Mouse (Mus musculus): ENCODE measurements around the gene Sdccag8.
"Not testable (repeated sequence)": the region's sequence is repeated elsewhere in the genome, so short reads cannot be mapped to it uniquely, and the experiment has no call there.

The Sdccag8 gene

DNA sequence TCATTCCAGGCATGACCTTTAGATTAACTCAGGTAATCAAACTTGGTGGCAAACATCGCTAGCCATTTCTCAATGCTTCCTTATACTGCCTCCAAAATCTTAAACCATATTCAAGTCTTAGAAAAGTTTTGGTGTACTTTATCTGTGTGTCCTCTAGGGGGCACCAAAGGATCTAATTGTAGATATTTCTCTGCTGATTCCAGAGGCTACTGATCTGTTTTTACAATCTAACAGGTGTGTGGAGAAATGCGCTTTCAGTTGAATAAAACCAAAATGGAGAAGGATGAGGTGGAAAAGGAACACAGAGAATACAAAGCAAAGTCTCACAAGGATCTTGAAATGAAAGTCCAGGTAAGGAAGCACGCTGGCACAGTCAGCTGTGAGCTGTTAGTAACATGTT lies 63.3 kb downstream of the Sdccag8 start:
- DNase-seq (ENCODE audit: low spot score), result peak; percentile 77

DNA sequence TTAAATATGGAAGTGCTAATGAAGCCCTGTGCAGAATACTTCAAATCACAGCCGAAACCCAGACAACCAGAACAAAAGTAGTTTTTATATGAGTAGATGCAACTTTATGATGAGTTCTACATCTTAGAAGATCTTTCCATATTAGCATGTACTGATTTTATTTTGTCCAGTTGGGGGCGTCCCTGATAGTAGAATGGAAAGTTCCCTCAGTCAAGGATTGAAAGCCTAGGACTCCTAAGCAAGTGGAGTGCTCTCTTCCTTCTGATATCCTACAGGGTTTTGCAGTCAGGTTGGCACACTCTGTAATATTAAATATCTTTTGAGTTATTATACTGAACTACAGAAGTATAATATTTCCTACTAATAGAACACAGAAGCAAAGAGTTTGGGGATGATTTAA lies 64.5 kb downstream of the Sdccag8 start:
- peak; percentile 32 for DNase-seq (ENCODE audit: low spot score)

DNA sequence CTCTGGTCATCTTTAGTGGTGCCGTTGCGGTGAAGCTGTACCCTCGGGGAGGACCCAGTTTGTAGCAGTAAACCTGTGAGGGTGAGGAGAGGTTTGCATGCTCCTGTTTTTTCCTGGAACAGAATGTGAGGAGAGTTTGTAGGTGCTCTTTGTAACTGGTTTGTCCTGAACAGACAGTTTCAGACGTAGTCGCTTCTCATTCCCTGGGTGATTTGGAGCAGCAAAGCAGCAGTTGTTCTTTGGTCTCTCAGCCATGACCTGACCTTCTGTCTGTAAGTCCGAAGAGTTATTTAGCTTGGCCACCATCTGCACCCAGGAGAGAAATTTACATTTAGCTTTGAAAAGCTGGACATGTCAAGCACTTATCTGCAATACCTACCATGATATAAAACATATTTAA lies 65.2 kb downstream of the Sdccag8 start:
- DNase-seq (ENCODE audit: low spot score), result no peak

DNA sequence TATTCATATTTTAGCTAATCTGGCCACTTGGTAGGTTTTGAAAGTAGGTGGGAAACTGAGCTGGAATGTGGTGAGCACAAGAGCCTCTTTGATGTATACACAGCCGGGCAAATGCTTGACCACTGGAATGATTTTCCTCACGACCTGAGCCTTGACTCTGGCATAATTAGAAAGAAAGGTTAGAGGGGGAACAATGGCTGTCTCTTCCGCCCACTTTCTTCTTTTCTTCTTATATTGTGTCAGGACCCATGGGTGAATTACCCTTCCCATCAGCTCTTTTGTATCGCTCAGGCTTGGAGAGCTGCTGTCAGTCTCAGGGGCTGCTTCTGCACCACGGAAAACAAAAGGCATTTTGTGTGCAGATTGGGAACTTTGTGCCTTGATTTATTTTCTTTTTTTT lies 65.6 kb downstream of the Sdccag8 start:
- DNase-seq (ENCODE audit: low spot score), result no peak

DNA sequence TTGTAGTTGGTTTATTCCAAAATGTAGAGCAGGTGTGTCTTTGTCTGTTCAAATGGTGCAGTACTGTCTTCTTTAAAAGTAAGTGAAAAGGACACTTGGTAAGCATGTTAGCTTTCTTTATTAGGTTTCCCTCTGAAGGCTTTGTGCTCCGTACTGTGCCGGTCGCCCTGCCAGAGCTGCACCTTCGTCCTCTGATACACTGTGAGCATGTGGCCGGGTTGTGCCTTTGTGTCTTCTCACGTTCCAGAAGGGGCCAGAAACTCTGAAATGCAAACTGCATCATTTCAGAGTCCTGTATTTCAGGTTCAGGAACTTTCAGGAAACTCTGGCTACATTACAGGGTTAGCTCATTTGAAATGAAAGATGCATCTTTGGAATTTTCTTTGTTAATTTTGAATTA lies 66.5 kb downstream of the Sdccag8 start:
- DNase-seq (ENCODE audit: low spot score), result no peak

DNA sequence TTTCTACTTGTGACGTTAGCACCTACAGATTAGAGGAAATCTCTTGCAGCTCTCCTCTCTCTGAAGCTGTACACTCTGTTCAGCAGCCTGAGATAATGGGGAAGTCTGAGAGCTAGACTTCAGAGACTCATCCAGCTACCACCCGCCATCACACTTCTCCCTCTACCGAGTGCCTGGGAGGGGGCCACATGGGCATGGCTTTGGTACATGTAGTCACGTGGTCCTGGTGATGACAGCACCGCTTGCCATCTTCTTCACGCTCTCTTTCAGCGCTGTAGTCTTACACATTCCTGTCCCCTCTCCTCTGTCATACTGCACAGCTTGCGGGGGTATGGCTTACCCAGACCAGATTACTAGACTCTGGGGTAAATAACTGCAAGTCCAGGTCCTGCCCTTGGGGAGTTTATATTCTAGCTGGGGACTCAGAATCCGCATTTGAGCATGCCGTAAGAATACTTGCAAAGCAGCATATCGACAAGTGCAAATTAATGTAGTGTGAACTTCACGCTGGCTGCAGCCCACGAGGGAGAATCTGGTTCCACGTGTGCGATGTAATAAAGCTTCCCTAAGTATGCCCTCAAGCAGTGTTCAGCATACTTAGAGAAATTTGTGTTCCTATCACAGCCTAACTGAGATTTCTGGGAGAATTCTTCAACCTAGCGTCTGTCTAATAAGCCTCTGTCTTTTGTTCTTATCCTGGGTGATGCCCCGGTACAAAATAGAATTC lies 70.9 kb downstream of the Sdccag8 start:
- no peak for DNase-seq (ENCODE audit: low spot score)

DNA sequence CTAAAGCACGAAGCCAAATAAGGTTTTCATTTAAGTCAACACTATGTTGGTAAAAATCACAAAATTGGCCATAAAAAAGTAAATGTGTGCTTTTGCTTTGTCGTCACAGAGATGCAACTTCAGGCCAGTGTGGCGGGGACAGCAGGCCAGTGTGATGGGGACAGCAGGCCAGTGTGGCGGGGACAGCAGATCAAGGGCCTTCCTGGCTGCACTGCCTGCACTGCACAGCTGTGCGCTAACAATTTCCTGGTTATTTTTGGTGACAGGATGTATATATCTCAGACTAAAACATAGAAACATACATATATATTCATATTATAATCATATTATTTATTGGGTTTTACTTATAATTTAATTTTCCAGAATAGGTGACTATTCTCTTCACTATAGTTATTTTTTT lies 71.5 kb downstream of the Sdccag8 start:
- no peak for DNase-seq (ENCODE audit: low spot score)

DNA sequence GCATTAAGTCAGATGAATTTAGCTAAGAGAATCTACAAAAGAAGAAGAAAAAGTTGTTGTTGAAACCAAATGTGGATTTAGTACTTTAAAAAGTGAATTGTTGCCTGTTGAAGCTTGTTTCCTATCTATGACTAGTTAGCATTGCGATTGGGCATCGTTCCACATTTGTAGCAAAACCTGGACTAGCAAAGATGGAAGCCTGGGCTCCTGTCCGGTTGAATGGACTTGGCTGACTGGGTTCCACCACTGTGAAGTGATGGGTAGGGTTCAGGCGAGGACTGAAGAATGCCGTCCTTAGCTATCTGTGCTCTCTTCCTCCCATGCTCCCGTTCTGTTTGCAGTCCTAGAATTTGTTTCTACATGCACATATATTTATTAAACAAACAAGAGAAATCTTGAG lies 89.3 kb downstream of the Sdccag8 start:
- DNase-seq (ENCODE audit: low spot score), result no peak

DNA sequence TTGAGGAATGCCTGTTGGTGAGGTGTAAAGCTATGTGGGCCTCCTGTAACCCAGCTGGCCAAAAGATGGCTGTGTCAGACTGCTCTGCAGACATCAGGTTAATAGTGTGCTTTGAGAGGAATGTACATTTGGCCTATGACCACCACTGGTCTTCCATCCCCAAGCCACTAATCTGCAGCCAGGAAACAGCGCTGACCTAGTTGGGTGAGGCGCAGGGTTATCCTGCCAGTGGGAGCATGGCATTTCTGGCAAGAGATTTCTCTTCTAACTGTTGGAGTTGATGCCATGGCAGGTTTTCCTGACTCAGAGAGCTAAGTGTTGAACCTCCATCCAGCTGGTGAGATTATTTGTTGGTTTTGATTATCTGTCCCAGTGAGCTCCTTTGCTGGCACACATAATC lies 101.5 kb downstream of the Sdccag8 start:
- peak; percentile 15 for DNase-seq (ENCODE audit: low spot score)

DNA sequence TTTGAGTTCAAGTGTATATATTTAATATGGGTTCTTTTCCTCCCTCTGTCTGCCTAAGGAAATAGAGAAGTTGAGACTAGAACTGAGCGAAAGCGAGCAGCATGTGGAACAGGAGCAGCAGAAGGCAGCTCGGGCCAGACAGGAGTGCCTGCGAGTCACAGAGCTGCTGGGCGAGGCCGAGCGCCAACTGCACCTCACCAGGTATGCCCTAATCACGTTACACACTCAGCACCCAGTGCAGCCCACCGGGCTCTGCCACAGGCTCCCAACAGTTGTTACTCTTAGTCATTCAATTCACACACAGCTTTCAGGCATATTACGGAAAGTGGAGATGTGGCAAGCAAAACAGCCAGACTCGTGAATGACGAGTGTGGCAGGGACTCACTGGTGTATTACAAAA lies 105.0 kb downstream of the Sdccag8 start:
- no peak for DNase-seq (ENCODE audit: low spot score)

DNA sequence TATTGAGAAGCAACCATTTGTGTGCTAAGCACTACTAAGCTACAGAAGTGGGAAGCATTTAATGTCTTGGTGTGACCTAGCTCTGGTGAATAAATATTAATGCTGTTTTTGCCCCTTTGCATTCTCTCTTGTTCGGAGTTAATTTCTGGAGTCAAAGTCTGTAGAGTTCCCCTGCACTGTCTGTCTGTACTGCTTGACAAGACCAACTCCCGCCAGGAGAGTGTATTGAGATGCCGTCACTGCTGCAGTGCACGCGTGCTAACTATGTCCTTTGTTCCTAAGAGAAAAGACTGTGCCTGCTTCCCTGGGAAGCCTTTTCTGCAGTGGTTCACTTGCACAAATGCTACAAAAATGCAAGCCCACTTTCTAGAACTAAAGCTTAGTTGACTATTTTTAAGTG lies 108.4 kb downstream of the Sdccag8 start:
- no peak for DNase-seq (ENCODE audit: low spot score)

DNA sequence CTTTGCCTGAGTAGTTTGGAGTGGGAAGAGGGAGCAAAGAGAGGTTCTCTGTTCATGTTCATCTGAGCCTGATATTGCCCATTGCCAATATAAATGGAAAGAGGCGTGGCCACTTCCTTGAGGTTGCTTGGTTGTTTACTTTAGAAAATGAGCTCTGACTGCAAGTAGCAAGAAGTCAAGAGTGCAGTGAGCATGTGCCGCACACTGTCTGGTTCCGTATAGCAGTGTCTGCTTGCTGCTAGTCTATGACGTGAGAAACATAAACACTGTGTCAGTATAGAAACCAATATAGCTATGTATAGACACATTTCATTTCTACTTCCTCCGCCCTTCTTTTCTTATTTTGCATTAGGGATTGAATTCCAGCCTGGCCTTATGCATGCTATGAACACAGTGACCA lies 111.5 kb downstream of the Sdccag8 start:
- no peak for DNase-seq (ENCODE audit: low spot score)

DNA sequence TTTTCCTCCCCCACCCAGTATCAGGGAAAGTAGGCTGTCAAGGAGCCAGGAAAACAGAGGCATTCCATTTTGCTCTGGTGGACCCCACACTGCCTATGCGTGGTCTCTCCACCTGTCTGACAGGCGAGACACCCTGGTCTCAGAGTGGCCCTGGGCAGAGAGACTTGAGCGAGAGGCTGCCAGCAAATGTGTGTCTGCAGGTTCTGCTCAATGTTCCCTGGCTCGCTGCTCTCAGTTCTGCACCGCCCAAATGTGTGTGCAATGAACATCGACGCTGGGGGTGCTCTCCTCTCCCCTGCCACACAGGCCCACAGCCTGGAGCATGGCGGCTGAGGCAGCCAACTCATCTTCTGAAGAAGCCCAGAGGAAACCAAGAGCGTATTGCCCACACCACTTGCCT lies 112.9 kb downstream of the Sdccag8 start:
- DNase-seq (ENCODE audit: low spot score), result no peak

DNA sequence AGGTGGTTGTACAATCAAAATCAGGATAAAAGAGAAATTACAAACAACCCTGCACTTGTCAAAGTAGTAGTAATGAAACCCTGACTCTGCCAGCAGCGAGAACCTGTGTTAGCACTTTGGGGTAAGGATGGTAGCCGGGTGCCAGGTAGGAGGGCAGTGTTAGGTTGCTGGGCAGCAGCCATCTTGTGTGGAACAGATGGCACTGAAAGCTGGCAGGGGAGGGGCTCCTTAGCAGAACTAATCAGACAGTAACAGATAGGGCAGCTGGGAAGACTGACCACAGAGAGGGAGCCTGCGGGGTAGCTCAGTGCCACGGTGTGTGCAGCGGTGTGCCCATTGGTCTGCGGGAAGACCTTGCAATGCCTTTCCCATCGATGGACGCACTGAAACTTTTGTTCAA lies 115.2 kb downstream of the Sdccag8 start:
- DNase-seq (ENCODE audit: low spot score), result no peak

DNA sequence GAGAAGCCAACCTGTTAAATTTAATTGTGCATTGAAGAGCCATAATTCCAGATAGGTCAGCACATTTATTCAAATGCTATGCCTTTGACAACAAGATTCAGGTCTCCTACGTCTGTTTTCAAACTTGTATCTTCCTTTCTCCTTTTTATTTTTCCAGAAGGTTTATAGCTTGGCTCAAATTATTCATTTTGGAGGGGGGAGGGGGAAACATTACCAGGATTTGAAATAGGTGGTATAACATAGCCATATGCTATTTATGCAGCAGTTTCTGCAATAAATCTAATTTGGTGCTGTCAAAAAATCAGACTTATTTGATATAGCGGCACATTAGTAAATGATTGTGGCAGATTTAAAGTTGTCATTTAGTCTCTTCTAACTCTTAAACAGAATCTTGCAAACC lies 116.1 kb downstream of the Sdccag8 start:
- no peak for DNase-seq (ENCODE audit: low spot score)

DNA sequence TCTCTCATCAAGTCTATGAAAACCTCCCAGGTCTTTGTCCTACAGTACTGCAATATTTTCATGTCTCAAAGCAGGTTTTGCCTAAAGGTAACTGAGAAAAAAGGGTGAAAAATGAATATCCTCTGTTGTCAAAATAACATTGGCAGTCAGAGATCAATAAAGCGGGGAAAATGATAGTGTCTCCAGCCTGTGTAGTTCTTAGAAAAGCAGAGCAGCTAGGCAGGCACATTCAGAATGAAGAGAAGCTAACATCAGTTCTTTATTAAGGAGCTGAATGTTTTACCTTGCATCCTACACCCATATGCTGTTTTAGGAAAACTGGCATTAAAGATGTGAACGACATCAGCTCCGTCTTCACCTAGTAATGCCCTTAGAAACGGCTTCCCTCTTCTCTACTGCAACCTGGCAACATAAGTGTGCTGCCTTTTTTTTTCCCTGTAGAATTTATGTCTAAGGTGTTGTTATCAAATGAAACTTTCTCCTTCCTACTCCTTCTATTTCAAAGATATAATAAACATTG lies 116.6 kb downstream of the Sdccag8 start:
- no peak for DNase-seq (ENCODE audit: low spot score)

DNA sequence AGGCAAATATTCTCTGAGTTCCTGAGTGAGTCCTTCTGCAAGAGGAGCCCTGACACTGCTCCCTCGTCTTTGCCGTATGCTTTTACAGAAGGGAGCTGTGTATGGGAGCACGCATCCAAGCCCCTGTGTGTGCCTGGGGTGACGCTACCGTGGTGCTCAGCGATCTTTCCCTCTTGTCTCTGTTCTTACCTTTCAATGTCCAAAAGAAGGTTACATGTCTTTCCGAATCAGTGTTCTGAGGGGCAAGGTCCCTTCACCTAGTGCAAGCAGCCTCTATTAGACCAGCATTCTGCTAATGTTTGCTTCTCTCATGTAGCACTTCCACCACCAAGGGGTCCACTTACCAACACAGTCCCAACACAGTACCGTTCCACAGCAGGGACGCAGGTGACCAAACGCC lies 117.1 kb downstream of the Sdccag8 start:
- no peak for DNase-seq (ENCODE audit: low spot score)

DNA sequence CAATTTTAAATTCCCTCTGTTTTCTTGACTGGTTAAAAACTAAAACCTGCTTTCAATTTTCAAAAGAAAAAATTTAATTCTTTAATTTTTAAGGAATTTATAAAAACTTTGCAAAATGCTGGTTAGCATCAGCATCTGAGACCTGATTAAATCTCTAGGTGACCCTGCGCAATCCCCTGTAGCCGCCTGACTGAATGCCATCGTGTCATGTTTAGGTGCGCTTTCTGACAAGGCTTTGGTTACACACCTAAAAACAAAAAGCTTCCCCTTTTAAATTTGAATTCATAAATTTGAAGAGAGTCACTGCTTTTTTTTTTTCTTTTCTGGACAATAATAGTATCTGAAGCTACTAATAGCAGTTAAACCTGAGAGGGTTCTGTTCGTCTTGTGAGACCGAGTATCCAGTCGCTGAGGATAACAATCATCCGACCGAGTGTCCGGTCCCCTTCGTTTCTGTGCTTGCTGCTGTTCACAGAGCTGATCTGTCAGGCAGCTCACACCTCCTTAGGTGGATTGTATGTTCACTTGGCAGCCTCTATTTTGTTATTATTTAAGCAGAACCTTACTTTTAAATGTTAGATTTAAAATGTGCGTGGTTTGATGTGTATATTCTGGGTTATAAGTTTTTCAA lies 118.0 kb downstream of the Sdccag8 start:
- no peak for DNase-seq (ENCODE audit: low spot score)

DNA sequence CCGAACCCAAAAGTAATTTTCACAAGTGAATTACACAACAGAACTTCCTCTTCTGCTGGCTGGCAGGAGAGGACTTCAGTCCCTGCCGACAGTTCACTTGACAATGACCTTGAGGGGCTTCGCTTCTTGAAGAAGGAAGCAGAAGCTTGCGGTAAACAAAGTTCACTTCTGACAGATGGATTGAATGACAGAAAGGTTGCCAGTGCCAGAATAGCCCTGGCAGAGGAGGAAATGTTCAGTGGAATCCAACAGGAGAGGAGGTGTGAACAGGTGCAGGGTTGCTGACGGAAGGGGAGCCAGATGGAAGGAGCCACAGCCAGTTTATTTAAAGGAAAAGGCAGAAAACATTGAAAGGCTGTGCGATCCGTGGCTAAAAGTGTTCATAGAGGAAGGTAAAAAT lies 118.9 kb downstream of the Sdccag8 start:
- no peak for DNase-seq (ENCODE audit: low spot score)

DNA sequence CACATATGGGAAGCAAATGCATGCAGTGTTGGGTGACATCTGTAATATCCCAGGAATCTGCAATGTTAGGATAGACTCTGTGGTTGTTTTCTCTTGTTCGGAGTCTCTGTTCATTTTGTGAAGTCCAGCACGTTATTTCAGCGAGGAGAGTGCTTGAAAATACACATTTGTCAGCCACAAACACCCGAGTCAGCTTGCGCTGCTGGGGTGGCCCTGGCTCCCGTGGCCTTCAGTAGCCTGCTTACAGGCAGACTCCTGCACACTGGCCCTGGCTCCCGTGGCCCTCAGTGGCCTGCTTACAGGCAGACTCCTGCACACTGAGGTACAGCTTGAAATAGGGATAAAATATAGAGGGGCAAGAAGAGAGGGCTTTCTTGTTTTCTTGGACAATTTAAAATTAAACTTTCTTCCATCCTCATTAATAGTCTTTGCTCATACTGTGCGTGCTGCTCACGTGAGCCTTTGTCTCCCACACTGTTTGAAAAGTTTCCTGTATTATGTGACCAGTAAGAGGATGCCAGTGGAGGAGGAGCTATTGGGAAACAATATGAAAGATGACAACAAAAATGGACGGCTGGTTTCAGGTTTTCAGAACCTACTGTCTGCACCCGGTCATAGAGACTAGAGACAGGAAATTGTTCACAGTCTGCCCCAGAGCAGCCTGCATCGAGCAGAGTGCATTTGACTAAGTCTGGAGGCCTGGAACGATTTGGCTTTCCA lies 119.7 kb downstream of the Sdccag8 start:
- no peak for DNase-seq (ENCODE audit: low spot score)

DNA sequence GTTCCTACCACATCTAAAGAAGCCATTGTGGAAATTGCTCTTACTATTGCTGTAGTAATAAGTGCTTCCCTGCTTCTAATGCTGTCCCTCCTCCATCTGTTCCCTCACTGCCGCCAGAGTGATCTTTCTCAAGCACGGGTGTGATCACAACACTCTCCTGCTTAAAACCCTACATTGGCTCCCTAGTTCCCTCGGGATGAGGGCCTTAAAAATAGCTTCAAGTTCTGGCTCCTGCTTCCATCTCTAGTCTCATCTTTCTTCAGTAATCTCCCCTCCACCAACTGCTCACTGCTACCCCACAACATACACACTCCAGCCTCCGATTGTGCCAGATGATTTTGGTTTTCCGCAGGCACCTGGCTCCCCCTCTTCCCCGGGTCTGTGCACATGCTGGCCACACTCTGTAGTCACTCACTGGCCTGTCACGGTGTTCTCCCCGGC lies 125.5 kb downstream of the Sdccag8 start:
- no peak for DNase-seq (ENCODE audit: low spot score)

DNA sequence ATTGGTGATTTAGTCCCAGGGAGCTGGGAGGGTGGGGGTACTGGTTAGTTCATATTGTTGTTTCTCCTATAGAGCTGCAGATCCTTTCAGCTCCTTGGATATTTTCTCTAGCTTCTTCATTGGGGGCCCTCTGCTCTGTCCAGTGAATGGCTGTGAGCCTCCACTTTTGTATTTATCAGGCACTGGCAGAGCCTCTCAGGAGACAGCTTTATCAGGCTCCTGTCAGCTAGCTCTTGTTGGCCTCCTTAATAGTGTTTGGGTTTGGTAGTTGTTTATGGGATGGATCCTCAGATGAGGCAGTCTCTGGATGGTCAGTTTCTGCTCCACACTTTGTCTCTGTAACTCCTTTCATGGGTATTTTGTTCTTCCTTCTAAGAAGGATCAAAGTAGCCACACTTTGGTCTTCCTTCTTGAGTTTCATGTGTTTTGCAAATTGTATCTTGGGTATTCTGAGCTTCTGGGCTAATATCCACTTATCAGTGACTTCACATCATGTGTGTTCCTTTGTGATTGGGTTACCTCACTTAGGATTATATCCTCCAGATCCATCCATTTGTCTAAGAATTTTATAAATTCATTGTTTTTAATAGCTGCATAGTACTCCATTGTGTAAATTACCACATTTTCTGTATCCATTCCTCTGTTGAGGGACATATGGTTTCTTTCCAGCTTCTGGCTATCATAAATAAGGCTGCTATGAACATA lies 127.0 kb downstream of the Sdccag8 start:
- DNase-seq (ENCODE audit: low spot score), result not testable (repeated sequence)

DNA sequence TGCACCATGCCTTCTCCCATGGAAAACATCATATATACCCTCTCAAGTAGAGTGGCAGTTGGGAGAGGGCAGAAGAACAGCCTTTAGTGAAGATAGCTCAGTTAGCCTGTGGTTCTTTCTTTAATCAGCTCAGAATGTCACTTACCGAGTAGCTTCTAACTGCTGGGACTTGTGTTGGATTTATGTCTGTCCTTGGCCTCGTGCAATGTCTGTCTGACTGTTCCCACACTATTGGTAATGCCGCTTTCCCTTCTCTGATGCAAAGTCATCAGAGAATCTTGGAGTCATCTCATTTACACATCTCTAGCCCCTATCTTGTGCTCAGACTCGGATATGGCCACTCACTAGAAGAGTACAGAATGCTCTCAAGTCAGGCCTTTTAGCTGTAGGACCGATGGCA lies 128.7 kb downstream of the Sdccag8 start:
- no peak for DNase-seq (ENCODE audit: low spot score)
